Mouse (Mus musculus): ENCODE data around the gene Ppp1r3a. TPM values are rescaled to one million over a fixed set of nuclear protein-coding genes. Genes with fewer than 3 reads are reported as not detected.
"Not testable (repeated sequence)": the region's sequence is repeated elsewhere in the genome, so short reads cannot be mapped to it uniquely, and the experiment has no call there.

Ppp1r3a gene
- total RNA-seq (2015; ENCODE audit: low replicate concordance) (not detected in 2 replicates), total RNA-seq (2017; ENCODE audit: low replicate concordance) (not detected in 2 replicates)

GRCm38 (mm10) chr6:14754901-14755591, at the start of gene Ppp1r3a:
Gene Ppp1r3a (minus strand): TSS chr6:14755274.
- ATAC-seq (replicated peaks; ENCODE audit: low FRiP score, poor library complexity, severe bottlenecking): no peak

DNA sequence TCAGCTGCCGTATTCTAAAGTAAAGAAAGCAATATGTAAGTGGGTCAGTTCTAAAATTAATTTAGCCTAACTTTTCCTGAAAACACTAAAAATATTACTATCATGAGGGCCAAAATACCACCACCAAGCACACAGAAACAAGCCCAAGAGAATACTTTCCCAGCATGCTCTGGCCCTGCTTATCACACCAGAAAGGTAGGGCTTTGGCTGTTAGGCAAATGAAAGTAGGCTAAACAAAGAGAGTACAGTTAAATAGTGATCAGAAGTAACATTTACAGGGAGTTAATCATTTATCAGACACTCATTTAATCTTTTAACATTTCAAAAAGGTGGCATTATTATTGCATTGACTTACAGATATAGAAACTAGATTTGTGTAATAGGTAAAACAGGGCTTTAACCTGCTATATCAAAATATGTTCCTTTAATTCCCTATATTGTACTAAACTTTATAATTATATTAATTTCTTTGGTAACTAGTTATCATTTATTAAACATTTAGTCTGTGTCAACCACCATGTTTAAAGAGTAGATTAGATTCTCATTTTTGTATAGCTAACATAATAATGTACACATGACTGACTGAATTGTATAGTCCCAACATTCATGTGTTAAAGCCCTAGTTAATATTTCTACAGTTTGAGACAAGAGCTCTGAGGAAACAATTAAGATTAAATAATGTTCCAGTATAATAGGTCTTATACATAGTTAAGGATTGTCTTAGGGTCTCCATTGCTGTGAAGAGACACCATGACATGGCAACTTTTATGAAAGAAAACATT, 32.3 kb upstream of the Ppp1r3a start:
- ATAC-seq (replicated peaks; ENCODE audit: low FRiP score, poor library complexity, severe bottlenecking): no peak

DNA sequence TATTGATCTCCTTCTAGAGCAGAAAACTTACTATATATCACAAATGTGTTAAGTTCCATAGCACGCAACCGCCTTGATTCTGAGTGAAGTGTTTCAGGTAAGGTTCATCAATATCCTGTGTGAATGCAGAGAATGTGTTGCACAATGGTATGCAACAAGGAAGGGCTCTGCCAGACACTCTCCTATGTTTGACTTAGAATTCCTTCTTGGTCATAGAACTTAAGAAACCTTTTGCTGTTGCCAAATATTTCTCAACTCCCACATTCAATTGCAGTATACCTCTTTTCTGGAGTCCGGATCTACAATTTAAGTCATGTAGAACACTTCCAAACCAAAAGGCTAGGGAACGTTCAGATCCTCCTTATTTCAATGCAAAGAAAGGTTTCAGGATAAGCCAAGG, 22.8 kb upstream of the Ppp1r3a start:
- no peak for ATAC-seq (replicated peaks; ENCODE audit: low FRiP score, poor library complexity, severe bottlenecking)

DNA sequence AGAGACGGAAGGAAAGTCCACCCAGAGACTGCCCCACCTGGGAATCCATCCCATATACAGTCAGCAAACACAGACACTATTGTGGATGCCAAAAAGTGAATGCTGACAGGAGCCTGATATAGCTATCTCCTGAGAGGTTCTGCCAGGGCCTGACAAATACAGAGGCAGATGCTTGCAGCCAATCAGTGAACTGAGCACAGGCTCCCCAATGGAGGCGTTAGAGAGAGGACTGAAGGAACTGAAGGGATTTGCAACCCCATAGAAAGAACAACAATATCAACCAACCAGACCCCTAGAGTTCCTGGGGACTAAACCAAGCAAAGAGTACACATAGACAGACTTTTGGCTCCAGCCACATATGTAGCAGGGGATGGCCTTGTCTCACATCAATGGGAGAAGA, 16.6 kb upstream of the Ppp1r3a start:
- no peak for ATAC-seq (replicated peaks; ENCODE audit: low FRiP score, poor library complexity, severe bottlenecking)

- ATAC-seq (replicated peaks; ENCODE audit: low FRiP score, poor library complexity, severe bottlenecking): no peak
Observed at GRCm38 (mm10) chr6:14757486-14757885, 2.4 kb upstream of the Ppp1r3a start.

DNA sequence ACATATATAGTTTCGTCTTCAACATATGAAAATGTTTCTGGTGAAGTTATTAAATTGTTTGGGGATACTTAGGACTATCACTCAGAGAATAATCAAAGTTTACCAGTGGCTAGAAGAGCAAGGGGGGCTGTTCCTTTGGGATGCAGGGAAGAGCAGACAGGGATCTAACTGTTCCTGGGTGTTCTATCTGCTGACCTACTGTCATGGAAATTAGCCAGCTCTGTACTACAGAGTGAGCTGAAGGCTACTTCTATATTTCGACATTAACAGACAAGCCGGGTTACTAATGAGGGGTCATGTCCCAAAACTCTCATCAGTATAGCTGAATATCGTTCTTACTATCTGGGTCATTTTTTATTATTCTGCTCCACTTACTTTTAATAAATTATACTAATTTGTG, 1.6 kb downstream of the Ppp1r3a start:
- no peak for ATAC-seq (replicated peaks; ENCODE audit: low FRiP score, poor library complexity, severe bottlenecking)

DNA sequence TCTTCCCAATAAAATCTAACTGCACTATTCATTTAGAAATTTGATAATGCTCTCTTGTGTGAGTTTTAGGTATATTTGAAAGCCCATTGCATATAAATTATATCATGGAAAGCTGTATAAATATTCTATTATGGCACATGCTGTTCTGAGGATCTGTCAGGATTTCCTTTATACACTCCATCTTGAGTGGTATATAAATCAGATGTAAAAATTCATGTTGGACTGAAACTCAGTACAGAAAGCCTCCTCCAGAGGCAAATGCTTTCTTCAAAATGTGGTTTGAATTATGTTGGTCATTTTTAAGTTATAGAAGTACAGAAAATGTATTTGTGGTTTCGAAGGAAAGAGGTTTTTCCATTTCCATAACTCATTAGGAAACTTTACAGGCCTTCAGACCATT, 2.9 kb downstream of the Ppp1r3a start:
- no peak for ATAC-seq (replicated peaks; ENCODE audit: low FRiP score, poor library complexity, severe bottlenecking)

DNA sequence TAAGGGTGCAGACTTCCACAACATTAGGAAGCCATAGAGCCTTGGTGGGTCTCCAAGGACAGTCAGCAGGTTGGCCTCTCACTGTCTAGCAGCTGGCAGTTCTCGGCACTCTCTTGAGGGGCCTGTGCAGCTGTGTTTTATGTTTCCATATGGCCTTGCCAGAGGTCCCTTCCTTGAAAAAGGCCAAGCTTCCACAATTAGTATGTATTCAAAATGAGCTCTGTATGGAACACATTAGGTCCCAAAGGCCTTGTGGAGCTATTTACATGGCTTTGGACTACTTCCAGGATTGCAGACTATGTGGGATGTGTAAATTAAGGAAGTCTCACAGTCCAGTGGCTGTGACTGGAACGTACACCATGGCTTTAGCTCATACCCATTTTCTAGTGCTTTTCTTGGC, 8.1 kb downstream of the Ppp1r3a start:
- ATAC-seq (replicated peaks; ENCODE audit: low FRiP score, poor library complexity, severe bottlenecking): no peak

- no peak for ATAC-seq (replicated peaks; ENCODE audit: low FRiP score, poor library complexity, severe bottlenecking)
Observed at GRCm38 (mm10) chr6:14736017-14736416, 19.1 kb downstream of the Ppp1r3a start.

GRCm38 (mm10) chr6:14731011-14731410, 24.1 kb downstream of the Ppp1r3a start:
- no peak for ATAC-seq (replicated peaks; ENCODE audit: low FRiP score, poor library complexity, severe bottlenecking)

- no peak for ATAC-seq (replicated peaks; ENCODE audit: low FRiP score, poor library complexity, severe bottlenecking)
Observed at GRCm38 (mm10) chr6:14720772-14721414, 34.2 kb downstream of the Ppp1r3a start.

GRCm38 (mm10) chr6:14720110-14720771, 34.8 kb downstream of the Ppp1r3a start:
- no peak for ATAC-seq (replicated peaks; ENCODE audit: low FRiP score, poor library complexity, severe bottlenecking)

DNA sequence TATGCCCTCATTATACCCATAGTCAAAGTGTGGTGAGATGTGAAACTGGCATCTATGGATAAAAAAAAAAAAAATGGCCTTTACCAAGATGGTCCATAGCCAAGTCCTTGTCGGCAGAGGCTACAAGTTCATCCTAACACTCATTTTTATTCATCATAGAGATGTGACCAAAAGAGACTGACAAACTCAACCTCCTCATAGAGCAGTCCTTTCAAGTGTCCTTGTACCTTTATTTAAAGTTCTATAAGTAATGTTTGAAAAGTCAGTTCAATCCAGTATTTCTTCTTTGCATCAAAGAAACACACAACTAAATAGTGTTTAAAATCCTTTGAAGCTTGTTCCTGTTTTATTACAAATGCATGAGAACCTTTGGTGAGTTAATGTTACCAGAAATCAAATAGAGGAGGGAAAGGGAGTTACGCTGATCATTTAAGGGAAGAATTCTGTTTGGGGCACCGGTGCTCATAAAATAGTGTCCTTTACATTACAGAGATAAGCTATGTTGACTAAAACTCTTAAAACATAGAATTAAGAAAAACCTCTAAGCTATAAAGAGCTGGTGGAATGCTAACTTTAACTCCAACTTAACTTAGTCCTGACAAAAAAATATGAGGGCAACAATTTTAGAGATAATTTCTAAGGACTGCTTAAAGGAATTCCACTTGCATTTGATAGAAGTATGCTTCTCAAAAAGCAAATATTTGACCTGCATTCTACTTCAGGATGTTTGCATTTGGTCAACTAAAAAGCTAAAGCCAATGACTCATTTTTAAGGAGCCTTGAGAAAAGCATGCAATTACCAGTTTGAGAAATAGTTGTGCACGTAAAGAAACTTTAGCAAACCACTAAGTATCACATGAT, 39.7 kb downstream of the Ppp1r3a start:
- no peak for ATAC-seq (replicated peaks; ENCODE audit: low FRiP score, poor library complexity, severe bottlenecking)

DNA sequence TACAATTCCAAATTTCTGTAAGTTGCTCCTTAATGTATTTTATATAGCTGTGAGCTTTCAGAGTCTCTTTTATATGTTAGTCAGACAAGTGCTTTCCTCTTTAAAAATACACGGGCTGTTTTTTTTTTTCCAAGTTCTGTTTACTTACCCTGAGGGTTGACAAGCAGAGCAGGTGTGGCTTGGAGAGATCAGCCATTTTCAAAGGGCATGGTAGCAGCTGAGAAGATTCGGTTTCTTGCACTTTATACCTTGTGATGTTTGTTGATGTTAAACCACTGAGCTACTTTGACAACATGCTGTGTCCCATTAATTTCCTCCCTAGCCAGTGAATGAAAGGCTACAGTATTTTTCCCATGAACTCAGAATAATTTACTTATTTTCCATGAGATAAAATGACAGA, 42.9 kb downstream of the Ppp1r3a start:
- ATAC-seq (replicated peaks; ENCODE audit: low FRiP score, poor library complexity, severe bottlenecking): no peak

- ATAC-seq (replicated peaks; ENCODE audit: low FRiP score, poor library complexity, severe bottlenecking): no peak
Observed at GRCm38 (mm10) chr6:14700030-14700429, 55.0 kb downstream of the Ppp1r3a start.

- ATAC-seq (replicated peaks; ENCODE audit: low FRiP score, poor library complexity, severe bottlenecking): not testable (repeated sequence)
Observed at GRCm38 (mm10) chr6:14679231-14679887, 75.7 kb downstream of the Ppp1r3a start.

- ATAC-seq (replicated peaks; ENCODE audit: low FRiP score, poor library complexity, severe bottlenecking): not testable (repeated sequence)
Observed at GRCm38 (mm10) chr6:14668966-14669365, 86.1 kb downstream of the Ppp1r3a start.

GRCm38 (mm10) chr6:14667651-14668050, 87.4 kb downstream of the Ppp1r3a start:
- not testable (repeated sequence) for ATAC-seq (replicated peaks; ENCODE audit: low FRiP score, poor library complexity, severe bottlenecking)

Data from erythroblast, adult 5-6 weeks (primary cell).